Mouse (Mus musculus) erythroblast, embryonic 14.5 days (primary cell): ENCODE measurements around the gene Mbd5.

ENCODE experiments used
- GATA1 ChIP-seq: IDR thresholded peaks from 2 replicates; pipeline ENCODE4 v1.6.1; 2012; ENCODE audit warnings: low read length, inconsistent platforms, mixed read lengths
- TAL1 ChIP-seq: IDR thresholded peaks from 3 replicates; pipeline ENCODE4 v1.6.1; 2012; ENCODE audit warnings: low read length, inconsistent platforms, mixed read lengths

- TF ChIP-seq GATA1 (no peak), TAL1 (no peak)
Observed at GRCm38 (mm10) chr2:49229725-49230124, 280.4 kb downstream of the Mbd5 start.
